Mouse (Mus musculus): ENCODE results near the gene Slit1.

DNA sequence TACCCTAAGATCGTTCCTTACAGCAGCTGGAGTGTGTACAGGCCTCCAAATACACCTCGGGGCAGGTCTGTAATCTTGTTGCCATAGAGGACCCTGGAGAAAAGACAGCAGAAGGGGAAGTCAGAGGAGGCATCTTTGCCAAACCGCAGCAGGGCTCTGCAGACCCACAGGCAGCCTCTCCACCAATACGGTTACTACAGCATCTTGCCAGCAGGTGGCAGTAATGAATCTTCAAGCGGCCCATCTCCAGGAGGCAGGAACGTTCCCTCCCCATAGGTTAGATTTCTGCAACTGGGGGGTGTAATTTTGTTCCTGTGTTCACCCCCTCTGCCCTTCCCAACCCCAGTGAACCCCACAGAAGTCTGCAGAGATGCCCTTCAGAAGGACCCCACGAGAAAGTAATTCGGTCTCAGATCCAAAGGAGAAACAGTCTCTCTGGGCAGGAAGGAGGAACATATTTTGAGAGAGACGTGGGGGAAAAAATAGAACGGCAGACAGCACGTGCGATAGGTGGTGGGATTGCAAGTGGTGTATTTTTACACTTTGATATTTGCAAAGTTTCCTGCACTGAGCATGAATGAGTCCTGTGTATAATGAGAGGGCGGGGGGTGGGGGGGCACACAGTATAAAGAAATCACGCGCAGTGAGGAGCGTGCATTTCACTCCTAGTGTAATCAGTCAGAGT, 96.4 kb downstream of the Slit1 start:
- TF ChIP-seq POLR2A (IDR thresholded peaks at IDR 0.05; ENCODE audit: control insufficient read depth, extremely low read depth, insufficient read depth, low read length, poor library complexity) = no peak
- TF ChIP-seq CTCF (IDR thresholded peaks at IDR 0.05; ENCODE audit: borderline replicate concordance, control insufficient read depth, extremely low read depth, insufficient read depth, low read length, poor library complexity) = peak; percentile 89; the same call in 1 of the 2 replicates
